Mouse (Mus musculus): ENCODE measurements at regions not wholly inside any gene's neighbourhood (a gene's known extent, or its start where the extent isn't known, plus 50 kb on each side); places are given as distances from the start of the nearest gene placed in this dataset.
A peak's percentile ranks its signal among the peaks of the same experiment; 100 is the strongest.

- TF ChIP-seq POLR2A (IDR thresholded peaks at IDR 0.05; ENCODE audit: control insufficient read depth, low read depth, low read length) (no peak), CTCF (IDR thresholded peaks at IDR 0.05; ENCODE audit: control insufficient read depth, insufficient read depth, insufficient replicate concordance, low read depth, low read length) (no peak)
- no peaks in the 10 kb centered on the region for H3K27me3 ChIP-seq (ENCODE audit: control insufficient read depth, insufficient read depth, low read length)
- no peaks in the 10 kb centered on the region for H3K36me3 ChIP-seq (ENCODE audit: control insufficient read depth, insufficient read depth, low read length)
- no peaks in the 10 kb centered on the region for H3K4me1 ChIP-seq (ENCODE audit: control insufficient read depth, insufficient read depth, low read length)
- no peak overlapping the region for H3K4me3 ChIP-seq (ENCODE audit: control insufficient read depth, low read depth, low read length)
- no peak overlapping the region for H3K27ac ChIP-seq (ENCODE audit: control insufficient read depth, insufficient read depth, low read depth, low read length)
Measured at GRCm38 (mm10) chr5:119586391-119587058, 83.9 kb upstream of the Tbx3 start.

- no peaks in the 10 kb centered on the region for H3K36me3 ChIP-seq (ENCODE audit: control insufficient read depth, insufficient read depth, low read length)
- TF ChIP-seq CTCF (IDR thresholded peaks at IDR 0.05; ENCODE audit: control insufficient read depth, insufficient read depth, insufficient replicate concordance, low read depth, low read length), result no peak
- no peak for TF ChIP-seq POLR2A (IDR thresholded peaks at IDR 0.05; ENCODE audit: control insufficient read depth, low read depth, low read length)
- H3K4me1 ChIP-seq (ENCODE audit: control insufficient read depth, insufficient read depth, low read length), result no peaks in the 10 kb centered on the region
- H3K27me3 ChIP-seq (ENCODE audit: control insufficient read depth, insufficient read depth, low read length), result no peaks in the 10 kb centered on the region
- H3K4me3 ChIP-seq (ENCODE audit: control insufficient read depth, low read depth, low read length), result no peak overlapping the region
- no peak overlapping the region for H3K27ac ChIP-seq (ENCODE audit: control insufficient read depth, insufficient read depth, low read depth, low read length)
Measured at GRCm38 (mm10) chr5:119587239-119587811, 83.1 kb upstream of the Tbx3 start.

GRCm38 (mm10) chr5:119588340-119589272 lies 81.9 kb upstream of the Tbx3 start:
- Histone ChIP-seq H3K4me1 (ENCODE audit: control insufficient read depth, insufficient read depth, low read length) (no peaks in the 10 kb centered on the region), H3K36me3 (ENCODE audit: control insufficient read depth, insufficient read depth, low read length) (no peaks in the 10 kb centered on the region), H3K27ac (ENCODE audit: control insufficient read depth, insufficient read depth, low read depth, low read length) (no peak overlapping the region), H3K4me3 (ENCODE audit: control insufficient read depth, low read depth, low read length) (no peak overlapping the region), H3K27me3 (ENCODE audit: control insufficient read depth, insufficient read depth, low read length) (no peaks in the 10 kb centered on the region)
- TF ChIP-seq CTCF (IDR thresholded peaks at IDR 0.05; ENCODE audit: control insufficient read depth, insufficient read depth, insufficient replicate concordance, low read depth, low read length) (no peak), POLR2A (IDR thresholded peaks at IDR 0.05; ENCODE audit: control insufficient read depth, low read depth, low read length) (no peak)

- no peaks in the 10 kb centered on the region for H3K27me3 ChIP-seq (ENCODE audit: control insufficient read depth, insufficient read depth, low read length)
- H3K4me1 ChIP-seq (ENCODE audit: control insufficient read depth, insufficient read depth, low read length), result peaks cover 4% of the 10 kb centered on the region
- TF ChIP-seq CTCF (IDR thresholded peaks at IDR 0.05; ENCODE audit: control insufficient read depth, insufficient read depth, insufficient replicate concordance, low read depth, low read length) (no peak), POLR2A (IDR thresholded peaks at IDR 0.05; ENCODE audit: control insufficient read depth, low read depth, low read length) (no peak)
- H3K36me3 ChIP-seq (ENCODE audit: control insufficient read depth, insufficient read depth, low read length), result no peaks in the 10 kb centered on the region
- no peak overlapping the region for H3K27ac ChIP-seq (ENCODE audit: control insufficient read depth, insufficient read depth, low read depth, low read length)
- H3K4me3 ChIP-seq (ENCODE audit: control insufficient read depth, low read depth, low read length), result no peak overlapping the region
Measured at GRCm38 (mm10) chr5:119591271-119591670, 79.2 kb upstream of the Tbx3 start.

GRCm38 (mm10) chr5:119592891-119593290 lies 77.6 kb upstream of the Tbx3 start:
- Histone ChIP-seq H3K4me1 (ENCODE audit: control insufficient read depth, insufficient read depth, low read length) (peaks cover 4% of the 10 kb centered on the region), H3K27me3 (ENCODE audit: control insufficient read depth, insufficient read depth, low read length) (no peaks in the 10 kb centered on the region), H3K4me3 (ENCODE audit: control insufficient read depth, low read depth, low read length) (no peak overlapping the region), H3K36me3 (ENCODE audit: control insufficient read depth, insufficient read depth, low read length) (no peaks in the 10 kb centered on the region), H3K27ac (ENCODE audit: control insufficient read depth, insufficient read depth, low read depth, low read length) (no peak overlapping the region)
- TF ChIP-seq POLR2A (IDR thresholded peaks at IDR 0.05; ENCODE audit: control insufficient read depth, low read depth, low read length) (no peak), CTCF (IDR thresholded peaks at IDR 0.05; ENCODE audit: control insufficient read depth, insufficient read depth, insufficient replicate concordance, low read depth, low read length) (no peak)

- peak overlapping the region; percentile 71 for H3K4me3 ChIP-seq (ENCODE audit: control insufficient read depth, low read depth, low read length)
- H3K27ac ChIP-seq (ENCODE audit: control insufficient read depth, insufficient read depth, low read depth, low read length), result no peak overlapping the region
- H3K27me3 ChIP-seq (ENCODE audit: control insufficient read depth, insufficient read depth, low read length), result no peaks in the 10 kb centered on the region
- no peak for TF ChIP-seq CTCF (IDR thresholded peaks at IDR 0.05; ENCODE audit: control insufficient read depth, insufficient read depth, insufficient replicate concordance, low read depth, low read length)
- no peaks in the 10 kb centered on the region for H3K36me3 ChIP-seq (ENCODE audit: control insufficient read depth, insufficient read depth, low read length)
- H3K4me1 ChIP-seq (ENCODE audit: control insufficient read depth, insufficient read depth, low read length), result peaks cover 4% of the 10 kb centered on the region
Measured at GRCm38 (mm10) chr5:119594541-119594940, 75.9 kb upstream of the Tbx3 start.
